Mouse (Mus musculus) monocyte, adult 5-6 weeks (primary cell): ENCODE results near the gene Nprl3. TPM values are rescaled to one million over a fixed set of nuclear protein-coding genes. Genes with fewer than 3 reads are reported as not detected.
"Not testable (repeated sequence)": the region's sequence is repeated elsewhere in the genome, so short reads cannot be mapped to it uniquely, and the experiment has no call there.

Experiments
- ATAC-seq: fragments of 153-309, 156-312 bp; replicated peaks from 2 replicates; pipeline ENCODE4 v1.8.0; 2017; ENCODE audit warnings: mild to moderate bottlenecking; ENCODE audit not compliant: low TSS enrichment, insufficient number of reproducible peaks, severe bottlenecking, poor library complexity, low FRiP score
- total RNA-seq: library from RNA; stranded (forward); fragments of 200-1000, 200-491, 200-594 nt; gene quantifications from 3 replicates; pipeline ENCODE4 v1.2.3, GENCODE M21; 2017

Nprl3 gene
- total RNA-seq, 1 experiment from 2014 or later, result 23.5 TPM

- not testable (repeated sequence) for ATAC-seq
Measured at GRCm38 (mm10) chr11:32285887-32286286, 18.4 kb upstream of the Nprl3 start.

GRCm38 (mm10) chr11:32285031-32285775 lies 17.7 kb upstream of the Nprl3 start:
- no peak for ATAC-seq

- ATAC-seq, result not testable (repeated sequence)
Measured at GRCm38 (mm10) chr11:32284582-32284981, 17.1 kb upstream of the Nprl3 start.

GRCm38 (mm10) chr11:32283091-32283777 lies 15.7 kb upstream of the Nprl3 start, which contains the start of gene Hba-a1:
TSS of gene Hba-a1 (plus strand) at chr11:32283511.
- ATAC-seq, result not testable (repeated sequence)

GRCm38 (mm10) chr11:32281416-32282144 lies 14.1 kb upstream of the Nprl3 start:
- ATAC-seq, result no peak

- ATAC-seq, result no peak
Measured at GRCm38 (mm10) chr11:32280646-32281045, 13.1 kb upstream of the Nprl3 start.

GRCm38 (mm10) chr11:32278458-32278957 lies 11.0 kb upstream of the Nprl3 start:
- no peak for ATAC-seq

- ATAC-seq, result no peak
Measured at GRCm38 (mm10) chr11:32277736-32278457, 10.4 kb upstream of the Nprl3 start.

- no peak for ATAC-seq
Measured at GRCm38 (mm10) chr11:32276347-32276746, 8.8 kb upstream of the Nprl3 start, which contains the start of gene Hba-x. TSS of gene Hba-x (plus strand) at chr11:32276400.

GRCm38 (mm10) chr11:32271178-32271577 lies 3.7 kb upstream of the Nprl3 start:
- no peak for ATAC-seq

GRCm38 (mm10) chr11:32268952-32269351 lies 1.4 kb upstream of the Nprl3 start:
- no peak for ATAC-seq

- no peak for ATAC-seq
Measured at GRCm38 (mm10) chr11:32267964-32268363, 457 bp upstream of the Nprl3 start.

GRCm38 (mm10) chr11:32266776-32267175 lies 731 bp downstream of the Nprl3 start:
- ATAC-seq, result no peak

GRCm38 (mm10) chr11:32266194-32266593 lies 1.3 kb downstream of the Nprl3 start:
- ATAC-seq, result no peak

GRCm38 (mm10) chr11:32265117-32265738 lies 2.3 kb downstream of the Nprl3 start:
- ATAC-seq, result no peak

- ATAC-seq, result no peak
Measured at GRCm38 (mm10) chr11:32262674-32263415, 4.7 kb downstream of the Nprl3 start.

GRCm38 (mm10) chr11:32256566-32256965 lies 10.9 kb downstream of the Nprl3 start:
- no peak for ATAC-seq

GRCm38 (mm10) chr11:32256146-32256545 lies 11.4 kb downstream of the Nprl3 start:
- no peak for ATAC-seq
